Mouse (Mus musculus) hematopoietic stem cell, adult 5-6 weeks (primary cell): ENCODE measurements around the gene Lcn11. TPM values are rescaled to one million over a fixed set of nuclear protein-coding genes. Genes with fewer than 3 reads are reported as not detected.
"Not testable (repeated sequence)": the region's sequence is repeated elsewhere in the genome, so short reads cannot be mapped to it uniquely, and the experiment has no call there.

ENCODE experiments used
- ATAC-seq, 2 experiments: fragments of 125-278 bp in 1 of 2; replicated peaks in 1 of 2; 2 replicates each; pipeline ENCODE4 v1.8.0; 2016 to 2017; ENCODE audit warnings: inconsistent platforms in 2 of 2, mild to moderate bottlenecking in 2 of 2, moderate number of reproducible peaks in 2 of 2, low read depth in 1 of 2, moderate TSS enrichment in 1 of 2; ENCODE audit not compliant: low FRiP score in 2 of 2, poor library complexity in 2 of 2, severe bottlenecking in 2 of 2, insufficient read depth in 1 of 2, low TSS enrichment in 1 of 2
- total RNA-seq: library from RNA; stranded (forward); fragments of 172-1452, 232-1000 nt; gene quantifications from 2 replicates; pipeline ENCODE4 v1.2.3, GENCODE M21; 2017

Gene Lcn11
- total RNA-seq = not detected in 2 replicates

- no peak for ATAC-seq
These were observed at the start of gene Lcn11 for GRCm38 (mm10) chr2:25776717-25777116. Gene Lcn11 (plus strand): TSS chr2:25777017.

- ATAC-seq = no peak
These were observed 43.5 kb upstream of the Lcn11 start for GRCm38 (mm10) chr2:25733199-25733930.

DNA sequence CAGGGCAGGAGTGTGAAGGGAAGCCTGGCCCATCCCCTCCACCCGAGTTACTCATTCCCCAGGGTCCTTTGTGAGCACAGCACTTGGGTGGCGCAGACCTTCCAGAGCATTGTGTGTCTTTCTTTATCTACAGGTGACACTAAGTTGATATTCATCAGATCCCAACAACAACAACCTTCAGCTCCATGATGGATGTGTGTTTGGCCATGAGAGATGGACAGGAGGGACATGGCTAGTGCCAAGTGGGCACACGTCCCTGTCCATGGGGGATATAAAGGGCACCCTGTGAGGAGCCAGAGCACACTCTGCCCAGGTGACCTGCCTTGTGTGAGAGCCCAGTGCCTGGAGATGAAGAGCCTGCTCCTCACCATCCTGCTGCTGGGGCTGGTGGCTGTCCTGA is 40.1 kb upstream of the Lcn11 start, which contains the start of gene Obp2b:
Gene Obp2b (plus strand): TSS at position 301 of the 400 bp plus-strand sequence.
- ATAC-seq = not testable (repeated sequence)

- no peak for ATAC-seq
These were observed 35.1 kb upstream of the Lcn11 start for GRCm38 (mm10) chr2:25741671-25742070.

- ATAC-seq = no peak
These were observed 22.6 kb upstream of the Lcn11 start for GRCm38 (mm10) chr2:25754201-25754600.

DNA sequence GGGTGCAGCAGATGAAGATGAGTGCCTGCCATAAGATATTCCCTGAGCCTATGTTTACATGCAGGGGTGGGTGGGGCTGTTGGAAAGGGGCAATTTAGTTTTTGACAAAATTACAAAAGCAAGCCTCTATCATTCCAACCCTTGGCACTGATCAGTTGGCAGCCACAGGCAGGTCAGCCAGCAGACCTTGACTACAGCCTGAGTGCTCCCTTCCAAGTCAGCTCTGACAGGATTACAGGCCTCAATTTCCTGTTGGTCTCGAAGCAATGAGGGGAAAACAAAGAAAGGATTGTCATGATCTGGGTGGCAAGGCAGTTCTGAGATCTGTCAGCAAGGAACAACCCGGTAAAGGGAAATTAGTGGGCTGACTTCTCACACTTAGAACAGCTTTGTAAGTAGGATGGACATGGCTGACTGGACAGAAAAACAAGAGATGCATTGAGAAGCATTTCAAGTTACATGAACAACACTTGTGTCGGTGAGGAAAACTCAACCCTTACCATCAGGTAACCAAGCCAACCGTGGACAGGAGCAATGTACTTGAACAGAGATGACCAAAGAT is 18.7 kb upstream of the Lcn11 start:
- no peak for ATAC-seq

DNA sequence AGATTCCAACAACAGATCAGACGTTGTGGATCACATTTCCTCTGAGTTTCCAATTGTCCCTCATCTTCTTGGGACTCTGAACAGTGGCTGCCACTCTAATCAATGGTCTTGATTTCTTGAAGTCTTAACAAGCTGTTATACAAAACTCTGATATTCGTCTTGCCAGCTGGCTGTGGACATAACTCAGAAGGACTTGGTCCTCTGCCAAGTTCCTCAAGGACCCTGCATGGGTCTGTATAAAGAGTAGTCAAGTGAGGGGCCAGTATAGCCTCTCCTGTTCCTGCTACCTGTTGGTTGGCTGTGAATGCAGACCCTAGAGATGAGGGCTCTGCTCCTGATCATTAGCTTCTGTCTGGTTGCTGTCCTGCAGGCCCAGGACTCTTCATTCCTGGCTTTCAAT is 11.5 kb upstream of the Lcn11 start, which contains the start of gene Lcn3:
Gene Lcn3 (plus strand): TSS at position 301 of the 400 bp plus-strand sequence.
- no peak for ATAC-seq

DNA sequence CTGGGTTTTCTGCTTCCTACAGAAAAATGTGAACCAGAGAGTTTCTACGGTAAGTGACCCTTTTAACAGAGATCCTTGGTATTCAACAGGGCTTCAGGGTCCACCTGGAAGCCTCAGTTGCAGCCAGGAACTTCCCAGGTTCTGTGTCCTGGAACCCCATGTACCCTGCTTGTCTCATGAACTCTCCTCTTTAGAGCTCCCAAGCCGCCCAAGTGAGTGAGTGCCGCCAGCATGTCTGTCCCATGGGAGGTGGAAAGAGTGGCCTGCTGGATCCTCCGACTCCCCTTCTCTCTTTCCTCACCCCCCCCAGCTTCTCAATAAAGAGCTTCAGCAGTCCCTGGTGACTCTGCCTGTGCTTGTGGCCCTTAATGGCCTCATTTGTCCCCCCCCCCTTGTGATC is 9.1 kb upstream of the Lcn11 start:
- ATAC-seq = no peak

- no peak for ATAC-seq
These were observed 3.3 kb upstream of the Lcn11 start for GRCm38 (mm10) chr2:25773507-25773906.

GRCm38 (mm10) chr2:25774640-25775039 is 2.2 kb upstream of the Lcn11 start:
- ATAC-seq = no peak

- no peak for ATAC-seq
These were observed 826 bp upstream of the Lcn11 start for GRCm38 (mm10) chr2:25775991-25776390.

GRCm38 (mm10) chr2:25779076-25779475 is 2.3 kb downstream of the Lcn11 start:
- ATAC-seq = no peak

DNA sequence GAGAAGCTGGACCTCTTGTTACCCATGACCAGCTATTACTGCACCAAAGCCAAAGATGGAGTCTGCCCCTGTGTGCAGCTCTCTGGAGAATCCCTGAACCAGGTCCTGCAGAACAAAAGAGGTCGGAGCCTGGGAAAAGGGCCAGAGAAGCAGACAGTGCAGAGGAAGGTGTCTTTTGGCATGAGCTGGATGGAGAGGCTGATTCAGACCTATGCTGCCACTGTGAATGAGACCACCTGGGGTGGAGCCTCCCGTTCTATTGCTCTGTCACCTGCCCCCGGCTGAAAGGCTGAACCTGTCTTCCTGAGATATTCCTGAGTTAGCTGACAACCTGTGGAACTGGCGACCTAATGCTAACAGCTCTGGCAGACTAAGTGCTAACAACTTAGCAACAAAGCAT is 4.1 kb downstream of the Lcn11 start:
- no peak for ATAC-seq

DNA sequence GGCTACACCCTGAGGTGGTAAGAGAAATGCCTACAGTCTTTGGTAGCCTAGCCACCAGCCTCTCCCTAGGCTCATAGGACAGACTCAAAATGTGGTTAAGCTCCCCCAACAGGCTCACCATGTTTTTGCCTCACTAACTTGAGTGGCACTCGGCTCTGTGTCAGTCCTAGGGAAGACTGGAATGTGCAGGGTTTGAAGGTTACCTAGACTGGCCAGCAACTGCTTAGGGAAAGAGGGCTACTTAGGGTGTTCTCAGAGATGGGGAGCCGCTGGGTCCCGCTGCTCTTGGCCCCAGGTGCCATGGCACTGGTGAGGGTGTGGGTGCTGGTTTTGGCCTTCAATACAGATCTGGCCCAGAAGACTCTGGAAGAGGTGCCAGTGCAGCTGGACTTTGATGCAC is 5.1 kb downstream of the Lcn11 start, which contains the start of gene Gm13539:
Gene Gm13539 (plus strand): TSS at position 301 of the 400 bp plus-strand sequence.
- ATAC-seq = no peak

GRCm38 (mm10) chr2:25785573-25786322 is 8.9 kb downstream of the Lcn11 start:
- ATAC-seq = no peak

- ATAC-seq = no peak
These were observed 12.3 kb downstream of the Lcn11 start for GRCm38 (mm10) chr2:25789092-25789491.

DNA sequence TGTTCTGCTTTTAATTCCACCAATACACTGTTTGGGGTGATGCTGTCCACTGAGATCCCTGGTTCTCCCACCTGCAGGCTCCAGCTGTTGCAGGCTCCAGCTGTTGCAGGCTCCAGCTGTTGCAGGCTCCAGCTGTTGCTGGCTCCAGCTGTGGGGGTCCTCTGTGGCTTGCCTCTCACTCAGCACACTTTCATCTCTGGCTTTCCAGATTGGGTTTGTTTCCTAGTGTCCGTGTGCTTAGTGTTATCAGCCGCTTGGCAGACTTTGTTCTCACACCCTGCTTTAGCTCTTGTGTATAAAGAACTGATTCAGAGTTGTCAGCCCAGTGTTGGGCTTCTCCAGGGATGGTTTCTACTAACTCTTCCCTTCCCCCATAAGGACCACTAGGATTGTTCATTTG is 20.8 kb downstream of the Lcn11 start:
- ATAC-seq = no peak

GRCm38 (mm10) chr2:25798065-25798464 is 21.2 kb downstream of the Lcn11 start:
- no peak for ATAC-seq
